Mouse (Mus musculus) kidney, postnatal 0 days (tissue): ENCODE data around the gene Pappa. TPM values are rescaled to one million over a fixed set of nuclear protein-coding genes. Genes with fewer than 3 reads are reported as not detected.

Experiments
- ATAC-seq: fragments of 200-750 bp; cut with Nextera tagmentation; replicated peaks from 2 replicates; pipeline ENCODE4 v1.8.0; 2017; ENCODE audit warnings: low read depth, moderate number of reproducible peaks, moderate TSS enrichment, moderate library complexity; ENCODE audit not compliant: low FRiP score
- DNase-seq: peaks from one replicate; pipeline ENCODE4 v3.0.0-alpha.2; 2016; ENCODE audit warnings: low spot score
- H3K27ac ChIP-seq: fragments of 300-500 bp; sonication (generic); 2 replicates; pipeline ENCODE4 v1.5.1; 2014; ENCODE audit warnings: mild to moderate bottlenecking
- H3K27me3 ChIP-seq: fragments of 300-500 bp; sonication (generic); 2 replicates; pipeline ENCODE4 v1.6.1; 2014; ENCODE audit warnings: low read length, mixed read lengths; ENCODE audit not compliant: insufficient read depth
- H3K36me3 ChIP-seq: fragments of 300-500 bp; sonication (generic); 2 replicates; pipeline ENCODE4 v1.6.1; 2014; ENCODE audit warnings: low read length, mixed read lengths; ENCODE audit not compliant: insufficient read depth
- H3K4me1 ChIP-seq: fragments of 300-500 bp; sonication (generic); replicated peaks from 2 replicates; pipeline ENCODE4 v1.6.1; 2014; ENCODE audit warnings: antibody characterized with exemption, low read length, mixed read lengths; ENCODE audit not compliant: insufficient read depth
- H3K4me2 ChIP-seq: fragments of 300-500 bp; sonication (generic); 2 replicates; pipeline ENCODE4 v1.6.1; 2014; ENCODE audit warnings: mild to moderate bottlenecking, low read length, moderate library complexity, mixed read lengths
- H3K4me3 ChIP-seq: fragments of 300-500 bp; sonication (generic); replicated peaks from 2 replicates; pipeline ENCODE4 v1.5.1; 2014; ENCODE audit warnings: low read depth, low read length
- H3K9ac ChIP-seq: fragments of 300-500 bp; sonication (generic); 2 replicates; pipeline ENCODE4 v1.6.1; 2014; ENCODE audit warnings: low read depth, low read length
- H3K9me3 ChIP-seq: fragments of 300-500 bp; sonication (generic); replicated peaks from 2 replicates; pipeline ENCODE4 v1.6.1; 2016; ENCODE audit warnings: low read length, inconsistent platforms, mixed read lengths
- CTCF ChIP-seq: IDR thresholded peaks from 2 replicates; pipeline ENCODE4 v1.5.1; 2016; ENCODE audit warnings: antibody characterized with exemption, low read depth, mild to moderate bottlenecking, moderate library complexity
- WGBS: fragments of 180-500 bp; shearing (Covaris S2); extraction: QIAGEN DNeasy Blood & Tissue Kit; methylation state at CpG from one replicate; pipeline ENCODE4 v1.1.7; 2014; 5-methylcytosine and 5-hydroxymethylcytosine counted together
- polyA plus RNA-seq: library from polyadenylated mRNA; unstranded; fragments of >200 nt; fragmentation: Nextera tagmentation; extraction: Ambion mirVana; gene quantifications from 2 replicates; pipeline ENCODE4 v1.2.1, GENCODE M21; 2015

The Pappa gene
- polyA plus RNA-seq, 1 experiment from 2014 or later: 1.7 TPM

DNA sequence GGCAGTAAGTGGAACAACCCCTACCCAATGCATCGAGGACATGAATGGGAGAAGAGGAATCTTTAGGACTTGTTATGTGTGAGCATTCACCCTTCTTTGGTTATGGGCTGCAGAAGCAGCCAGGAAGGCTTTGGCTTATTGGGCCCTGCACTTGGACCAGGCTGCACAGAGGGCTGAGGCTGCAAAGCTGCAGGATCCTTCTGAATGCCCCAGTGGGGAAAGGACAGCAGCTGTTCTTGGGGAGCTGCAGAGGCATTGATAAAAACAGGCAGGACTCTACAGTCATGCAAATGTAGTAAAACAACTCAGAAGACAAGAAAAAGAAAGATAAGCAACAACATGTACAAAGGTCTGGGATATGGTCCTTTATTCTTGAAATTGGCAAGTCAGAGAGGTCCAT is 175.4 kb downstream of the Pappa start:
- Histone ChIP-seq H3K4me2 (no peak overlapping the region), H3K9ac (no peak overlapping the region), H3K27ac (no peak overlapping the region), H3K4me3 (no peak overlapping the region), H3K27me3 (no peaks in the 10 kb centered on the region), H3K9me3 (no peaks in the 10 kb centered on the region), H3K4me1 (no peaks in the 10 kb centered on the region), H3K36me3 (no peaks in the 10 kb centered on the region)
- 87% methylated on average over 1 of the region's 1 CpGs for WGBS
- DNase-seq (no peak), ATAC-seq (no peak)
- TF ChIP-seq CTCF: no peak

DNA sequence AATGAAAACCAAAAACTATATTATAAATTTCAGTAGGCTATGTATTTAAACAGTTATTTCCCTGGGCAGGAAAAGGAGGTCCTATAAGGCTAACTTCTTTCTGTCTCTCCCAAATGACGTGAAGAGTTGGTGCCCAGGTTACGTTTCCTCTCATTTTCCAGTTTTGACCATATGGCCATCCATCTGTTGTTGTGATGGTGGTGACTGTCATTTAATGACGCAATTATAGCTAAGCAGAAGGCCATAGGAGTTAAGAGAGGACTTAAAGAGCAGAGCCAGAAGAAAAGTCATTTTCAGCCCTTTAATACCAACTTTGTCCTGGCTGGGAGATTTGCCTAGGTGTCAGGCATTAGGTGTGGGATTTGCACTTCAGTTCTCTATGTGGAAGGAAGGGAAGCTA is 176.5 kb downstream of the Pappa start:
- Histone ChIP-seq H3K27me3 (no peaks in the 10 kb centered on the region), H3K36me3 (no peaks in the 10 kb centered on the region), H3K9me3 (no peaks in the 10 kb centered on the region), H3K4me2 (no peak overlapping the region), H3K4me3 (no peak overlapping the region), H3K4me1 (no peaks in the 10 kb centered on the region), H3K9ac (no peak overlapping the region), H3K27ac (no peak overlapping the region)
- DNase-seq (no peak), ATAC-seq (no peak)
- WGBS: 82% methylated on average over 3 of the region's 3 CpGs
- no peak for TF ChIP-seq CTCF

GRCm38 (mm10) chr4:65302666-65303065 is 178.7 kb downstream of the Pappa start:
- ATAC-seq (no peak), DNase-seq (no peak)
- Histone ChIP-seq H3K4me1 (no peaks in the 10 kb centered on the region), H3K9me3 (no peaks in the 10 kb centered on the region), H3K27ac (no peak overlapping the region), H3K9ac (no peak overlapping the region), H3K27me3 (no peaks in the 10 kb centered on the region), H3K4me2 (no peak overlapping the region), H3K4me3 (no peak overlapping the region), H3K36me3 (no peaks in the 10 kb centered on the region)
- WGBS: 54% methylated on average over 3 of the region's 3 CpGs
- TF ChIP-seq CTCF: no peak

- no peak for TF ChIP-seq CTCF
- WGBS: 70% methylated on average over 10 of the region's 10 CpGs
- DNase-seq (no peak), ATAC-seq (no peak)
- Histone ChIP-seq H3K36me3 (no peaks in the 10 kb centered on the region), H3K9me3 (no peaks in the 10 kb centered on the region), H3K9ac (no peak overlapping the region), H3K4me2 (no peak overlapping the region), H3K4me1 (no peaks in the 10 kb centered on the region), H3K4me3 (no peak overlapping the region), H3K27me3 (no peaks in the 10 kb centered on the region), H3K27ac (no peak overlapping the region)
Measured at GRCm38 (mm10) chr4:65317877-65318525, 194.0 kb downstream of the Pappa start.

DNA sequence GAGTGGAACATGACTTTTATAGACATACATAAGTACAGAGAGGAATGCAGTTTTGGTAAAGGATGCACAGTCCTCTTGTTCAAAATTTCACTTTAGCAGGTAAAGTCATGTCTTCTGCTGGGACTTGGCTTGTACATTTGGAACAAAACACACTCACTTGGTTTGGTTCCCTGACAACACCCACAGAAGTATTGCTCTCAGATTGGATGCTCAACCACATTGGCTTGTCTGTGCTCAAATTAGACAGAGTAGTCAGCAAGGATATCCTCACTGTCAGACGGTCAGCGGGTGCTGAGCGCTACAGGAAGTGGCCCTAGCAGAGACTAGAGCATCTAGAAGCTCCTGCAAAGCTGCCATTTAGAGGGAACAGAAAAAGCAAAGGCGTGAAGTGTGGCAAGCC is 197.4 kb downstream of the Pappa start:
- no peak for DNase-seq
- H3K9ac ChIP-seq: no peak overlapping the region
- no peak for TF ChIP-seq CTCF
- H3K4me2 ChIP-seq: no peak overlapping the region
- H3K4me1 ChIP-seq: no peaks in the 10 kb centered on the region
- no peaks in the 10 kb centered on the region for H3K9me3 ChIP-seq
- no peak for ATAC-seq
- WGBS: 85% methylated on average over 4 of the region's 4 CpGs
- H3K36me3 ChIP-seq: no peaks in the 10 kb centered on the region
- H3K4me3 ChIP-seq: no peak overlapping the region
- no peak overlapping the region for H3K27ac ChIP-seq
- H3K27me3 ChIP-seq: no peaks in the 10 kb centered on the region

GRCm38 (mm10) chr4:65321959-65322358 is 198.0 kb downstream of the Pappa start:
- ATAC-seq (no peak), DNase-seq (no peak)
- H3K27ac ChIP-seq: no peak overlapping the region
- no peaks in the 10 kb centered on the region for H3K9me3 ChIP-seq
- no peak overlapping the region for H3K9ac ChIP-seq
- H3K27me3 ChIP-seq: no peaks in the 10 kb centered on the region
- H3K4me3 ChIP-seq: no peak overlapping the region
- no peak overlapping the region for H3K4me2 ChIP-seq
- WGBS: 65% methylated on average over 1 of the region's 1 CpGs
- no peaks in the 10 kb centered on the region for H3K4me1 ChIP-seq
- no peak for TF ChIP-seq CTCF
- no peaks in the 10 kb centered on the region; the same call in 1 of the 2 replicates for H3K36me3 ChIP-seq

GRCm38 (mm10) chr4:65325816-65326215 is 201.8 kb downstream of the Pappa start:
- no peak for TF ChIP-seq CTCF
- Histone ChIP-seq H3K27ac (no peak overlapping the region), H3K27me3 (no peaks in the 10 kb centered on the region), H3K4me2 (no peak overlapping the region), H3K4me1 (no peaks in the 10 kb centered on the region), H3K9ac (no peak overlapping the region), H3K36me3 (no peaks in the 10 kb centered on the region; the same call in 1 of the 2 replicates), H3K4me3 (no peak overlapping the region), H3K9me3 (no peaks in the 10 kb centered on the region)
- no peak for ATAC-seq
- WGBS: 92% methylated on average over 2 of the region's 2 CpGs
- no peak for DNase-seq
